Mouse (Mus musculus) layer of hippocampus, adult 8-10 months (tissue): ENCODE measurements around the gene Tmem258. TPM values are rescaled to one million over a fixed set of nuclear protein-coding genes. Genes with fewer than 3 reads are reported as not detected.
"Not testable (repeated sequence)": the region's sequence is repeated elsewhere in the genome, so short reads cannot be mapped to it uniquely, and the experiment has no call there.

Experiments
- DNase-seq, 2 experiments: peaks; one replicate each; pipeline ENCODE4 v3.0.0; 2022; ENCODE audit warnings: low spot score in 2 of 2
- total RNA-seq, 4 experiments: library from RNA; stranded (reverse); gene quantifications; 2 replicates each; pipeline ENCODE4 v1.2.4; 2022

Tmem258 gene
- 10 to 100 TPM; 73.3 to 92.9 (median 81.3) TPM for total RNA-seq

- peak; percentile 90 to 93 for DNase-seq
Observed at GRCm38 (mm10) chr19:10203848-10204615, at the start of gene Tmem258, which contains the start of gene Fen1. Gene Tmem258, plus strand, starts transcription at chr19:10204014. Gene Fen1, minus strand, starts transcription at chr19:10204169.

- no peak for DNase-seq
Observed at GRCm38 (mm10) chr19:10157725-10158124, 46.1 kb upstream of the Tmem258 start.

- no peak for DNase-seq
Observed at GRCm38 (mm10) chr19:10163896-10164295, 39.9 kb upstream of the Tmem258 start.

- not testable (repeated sequence) for DNase-seq
Observed at GRCm38 (mm10) chr19:10165928-10166327, 37.9 kb upstream of the Tmem258 start.

- DNase-seq, result no peak
Observed at GRCm38 (mm10) chr19:10167112-10167511, 36.7 kb upstream of the Tmem258 start.

GRCm38 (mm10) chr19:10167951-10168350, 35.9 kb upstream of the Tmem258 start:
- no peak for DNase-seq

- no peak for DNase-seq
Observed at GRCm38 (mm10) chr19:10168441-10168840, 35.4 kb upstream of the Tmem258 start.

- DNase-seq, result no peak
Observed at GRCm38 (mm10) chr19:10169179-10169578, 34.6 kb upstream of the Tmem258 start.

- DNase-seq, result not testable (repeated sequence)
Observed at GRCm38 (mm10) chr19:10169692-10170330, 34.0 kb upstream of the Tmem258 start.

- DNase-seq, result no peak
Observed at GRCm38 (mm10) chr19:10170466-10170865, 33.3 kb upstream of the Tmem258 start.

GRCm38 (mm10) chr19:10171359-10171758, 32.5 kb upstream of the Tmem258 start:
- no peak for DNase-seq

GRCm38 (mm10) chr19:10171846-10172245, 32.0 kb upstream of the Tmem258 start:
- DNase-seq, result peak in 1 of 2 experiments; percentile 73

- DNase-seq, result no peak
Observed at GRCm38 (mm10) chr19:10173116-10173718, 30.6 kb upstream of the Tmem258 start.

- no peak for DNase-seq
Observed at GRCm38 (mm10) chr19:10173844-10174539, 29.8 kb upstream of the Tmem258 start.

GRCm38 (mm10) chr19:10174956-10175355, 28.9 kb upstream of the Tmem258 start:
- DNase-seq, result no peak

- DNase-seq, result no peak
Observed at GRCm38 (mm10) chr19:10176477-10176876, 27.3 kb upstream of the Tmem258 start.

- no peak for DNase-seq
Observed at GRCm38 (mm10) chr19:10176941-10177372, 26.9 kb upstream of the Tmem258 start.

GRCm38 (mm10) chr19:10181225-10181624, 22.6 kb upstream of the Tmem258 start:
- peak in 1 of 2 experiments; percentile 71 for DNase-seq

- DNase-seq, result no peak
Observed at GRCm38 (mm10) chr19:10182142-10182541, 21.7 kb upstream of the Tmem258 start.

GRCm38 (mm10) chr19:10182670-10183298, 21.0 kb upstream of the Tmem258 start, which contains the start of gene Fads1:
Gene Fads1, plus strand, starts transcription at chr19:10182888.
- DNase-seq, result peak; percentile 92 to 93
